Mouse (Mus musculus): ENCODE results near the gene Rock2.

- no peak for TF ChIP-seq GATA1 (IDR thresholded peaks at IDR 0.05; ENCODE audit: borderline replicate concordance, low read length)
- TF ChIP-seq FLI1 (IDR thresholded peaks at IDR 0.05; ENCODE audit: low read length): no peak
Observed at GRCm38 (mm10) chr12:16867306-16867705, 27.4 kb upstream of the Rock2 start.
